Mouse (Mus musculus) spleen, postnatal 14 days (tissue): ENCODE data around the gene Fzd7.
"Not testable (repeated sequence)": the region's sequence is repeated elsewhere in the genome, so short reads cannot be mapped to it uniquely, and the experiment has no call there.

ENCODE experiments used
- DNase-seq, 2 experiments: peaks; one replicate each; pipeline ENCODE4 v3.0.0; 2021 to 2022; ENCODE audit warnings: low spot score in 2 of 2

Fzd7 gene

GRCm38 (mm10) chr1:59482331-59482695 is at the start of gene Fzd7:
Gene Fzd7 (plus strand): TSS chr1:59482424.
- DNase-seq, result peak; percentile 9 to 23

GRCm38 (mm10) chr1:59433296-59433695 is 48.9 kb upstream of the Fzd7 start:
- no peak for DNase-seq

- no peak for DNase-seq
Measured at GRCm38 (mm10) chr1:59434071-59434470, 48.2 kb upstream of the Fzd7 start.

GRCm38 (mm10) chr1:59435270-59435669 is 47.0 kb upstream of the Fzd7 start:
- DNase-seq, result no peak

- DNase-seq, result no peak
Measured at GRCm38 (mm10) chr1:59436321-59436720, 45.9 kb upstream of the Fzd7 start.

- no peak for DNase-seq
Measured at GRCm38 (mm10) chr1:59437927-59438326, 44.3 kb upstream of the Fzd7 start.

GRCm38 (mm10) chr1:59438330-59438729 is 43.9 kb upstream of the Fzd7 start:
- DNase-seq, result no peak

- DNase-seq, result no peak
Measured at GRCm38 (mm10) chr1:59439252-59439651, 43.0 kb upstream of the Fzd7 start.

GRCm38 (mm10) chr1:59439941-59440340 is 42.3 kb upstream of the Fzd7 start:
- DNase-seq, result no peak

- not testable (repeated sequence) for DNase-seq
Measured at GRCm38 (mm10) chr1:59442721-59443120, 39.5 kb upstream of the Fzd7 start.

GRCm38 (mm10) chr1:59444127-59444660 is 38.0 kb upstream of the Fzd7 start:
- no peak for DNase-seq

- DNase-seq, result no peak
Measured at GRCm38 (mm10) chr1:59445242-59445641, 37.0 kb upstream of the Fzd7 start.

GRCm38 (mm10) chr1:59448497-59449270 is 33.5 kb upstream of the Fzd7 start:
- DNase-seq, result no peak

GRCm38 (mm10) chr1:59449423-59449822 is 32.8 kb upstream of the Fzd7 start:
- no peak for DNase-seq

GRCm38 (mm10) chr1:59450896-59451295 is 31.3 kb upstream of the Fzd7 start:
- no peak for DNase-seq

- DNase-seq, result no peak
Measured at GRCm38 (mm10) chr1:59451584-59451983, 30.6 kb upstream of the Fzd7 start.

- no peak for DNase-seq
Measured at GRCm38 (mm10) chr1:59456825-59457224, 25.4 kb upstream of the Fzd7 start.

- no peak for DNase-seq
Measured at GRCm38 (mm10) chr1:59457873-59458272, 24.4 kb upstream of the Fzd7 start.

GRCm38 (mm10) chr1:59458886-59459285 is 23.3 kb upstream of the Fzd7 start:
- no peak for DNase-seq

GRCm38 (mm10) chr1:59464696-59465639 is 17.3 kb upstream of the Fzd7 start:
- no peak for DNase-seq

- no peak for DNase-seq
Measured at GRCm38 (mm10) chr1:59465640-59466008, 16.6 kb upstream of the Fzd7 start.

- DNase-seq, result no peak
Measured at GRCm38 (mm10) chr1:59469170-59469569, 13.1 kb upstream of the Fzd7 start.

GRCm38 (mm10) chr1:59470766-59471165 is 11.5 kb upstream of the Fzd7 start:
- no peak for DNase-seq
